Mouse (Mus musculus) kidney, postnatal 25 days (tissue): ENCODE results near the gene Elf2.
"Not testable (repeated sequence)": the region's sequence is repeated elsewhere in the genome, so short reads cannot be mapped to it uniquely, and the experiment has no call there.

ENCODE experiments used
- DNase-seq, 2 experiments: peaks; one replicate each; pipeline ENCODE4 v3.0.0; 2021; ENCODE audit warnings: mixed read lengths in 2 of 2

The Elf2 gene

DNA sequence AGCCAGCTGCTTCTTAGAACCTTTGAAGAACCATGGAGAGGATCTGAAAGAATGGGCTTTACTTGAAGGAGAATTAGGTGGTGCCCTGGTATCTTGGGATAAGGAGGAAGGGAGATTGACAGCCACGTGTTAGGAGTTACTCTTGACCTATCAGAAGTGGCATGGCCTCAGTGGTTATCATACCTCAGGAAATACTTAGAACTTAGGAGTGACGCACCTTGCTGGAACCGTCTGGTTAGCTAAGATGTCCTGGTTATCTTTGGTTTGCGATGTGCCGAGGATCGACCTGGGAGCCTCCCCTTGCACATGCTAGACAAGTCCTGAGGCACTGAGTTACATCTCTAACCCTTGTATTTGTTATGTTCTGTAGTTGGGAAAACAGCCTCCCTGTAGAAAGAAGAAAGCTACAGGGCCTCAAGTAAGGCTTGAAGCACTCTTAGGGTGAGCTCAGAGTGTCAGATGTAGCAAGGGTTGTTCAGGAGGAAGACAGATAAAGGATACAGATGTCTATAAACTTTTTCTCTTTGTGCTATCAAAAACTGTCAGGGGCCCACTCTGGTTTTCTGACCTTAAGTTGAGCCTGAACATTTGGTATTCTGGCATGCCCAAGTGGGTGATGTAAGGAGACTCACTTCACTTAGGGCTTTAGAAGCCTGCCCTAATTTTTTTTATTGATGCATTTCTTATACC lies 110.2 kb downstream of the Elf2 start:
- DNase-seq: no peak

DNA sequence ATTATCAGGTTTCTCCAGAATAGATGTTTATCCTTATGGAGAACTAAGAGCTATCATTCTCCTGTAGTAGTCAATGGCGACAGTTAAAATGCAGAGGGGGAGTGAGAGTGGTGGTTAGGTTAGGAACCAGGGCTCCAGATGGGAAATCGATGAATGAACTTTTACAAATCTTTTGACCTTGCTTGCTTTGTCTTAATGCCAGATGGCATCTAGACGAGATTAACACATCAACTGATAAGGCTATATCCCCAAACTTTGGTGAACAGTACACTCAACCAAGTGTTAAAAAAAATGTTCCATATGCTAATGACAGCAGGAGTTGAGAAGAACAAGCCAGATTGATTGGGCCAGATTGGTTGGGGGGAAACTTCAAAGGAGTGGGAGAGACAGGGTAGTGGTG lies 111.2 kb downstream of the Elf2 start:
- no peak for DNase-seq

DNA sequence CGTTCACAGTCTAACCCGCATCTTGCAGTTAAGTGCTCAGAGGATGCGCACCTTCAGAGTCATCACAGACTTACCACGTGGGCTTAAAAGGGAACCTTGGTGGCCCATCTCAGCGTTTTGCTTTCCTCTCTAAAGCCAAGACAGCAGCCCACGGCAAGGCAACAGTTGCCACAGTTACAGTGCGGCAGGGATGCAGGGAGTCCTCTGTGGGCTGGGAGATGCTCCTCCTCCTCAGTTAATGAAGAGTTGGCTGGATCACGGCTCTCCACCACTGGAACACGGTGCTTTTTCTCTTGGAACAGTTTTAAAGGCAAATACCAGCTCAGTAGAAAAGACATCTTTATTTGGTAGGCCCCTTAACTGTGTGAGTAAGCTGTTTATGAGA lies 111.7 kb downstream of the Elf2 start:
- no peak for DNase-seq

DNA sequence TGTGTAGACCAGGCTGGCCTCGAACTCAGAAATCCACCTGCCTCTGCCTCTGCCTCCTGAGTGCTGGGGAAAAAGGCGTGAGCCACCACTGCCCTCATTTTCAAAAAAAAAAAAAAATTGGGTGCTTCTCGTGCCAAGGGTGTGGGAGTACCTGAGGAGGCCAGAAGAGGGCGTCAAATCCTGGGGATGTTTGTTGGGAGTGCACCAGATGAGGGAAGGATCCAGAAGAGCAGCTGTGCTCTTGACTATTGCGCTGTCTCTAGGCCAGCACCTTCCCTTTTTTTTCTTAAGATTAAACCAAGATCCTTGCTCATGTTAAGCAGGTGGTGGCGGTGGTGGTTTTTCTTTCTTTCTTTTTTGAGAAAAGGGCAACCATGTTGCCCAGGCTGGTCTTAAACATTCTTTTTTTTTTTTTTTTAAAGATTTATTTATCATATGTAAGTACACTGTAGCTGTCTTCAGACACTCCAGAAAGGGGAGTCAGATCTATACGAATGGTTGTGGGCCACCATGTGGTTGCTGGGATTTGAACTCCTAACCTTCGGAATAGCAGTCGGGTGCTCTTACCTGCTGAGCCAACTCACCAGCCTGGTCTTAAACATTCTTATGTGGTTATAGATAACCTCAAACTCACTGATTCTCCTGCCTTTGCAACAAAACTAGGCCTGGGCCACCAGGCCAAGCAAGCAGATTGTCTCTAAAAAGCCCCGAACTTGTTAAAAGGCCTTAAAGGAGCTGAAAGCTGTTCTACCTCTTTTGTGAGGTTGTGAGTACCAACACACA lies 112.2 kb downstream of the Elf2 start:
- peak; percentile 63 to 64 for DNase-seq

DNA sequence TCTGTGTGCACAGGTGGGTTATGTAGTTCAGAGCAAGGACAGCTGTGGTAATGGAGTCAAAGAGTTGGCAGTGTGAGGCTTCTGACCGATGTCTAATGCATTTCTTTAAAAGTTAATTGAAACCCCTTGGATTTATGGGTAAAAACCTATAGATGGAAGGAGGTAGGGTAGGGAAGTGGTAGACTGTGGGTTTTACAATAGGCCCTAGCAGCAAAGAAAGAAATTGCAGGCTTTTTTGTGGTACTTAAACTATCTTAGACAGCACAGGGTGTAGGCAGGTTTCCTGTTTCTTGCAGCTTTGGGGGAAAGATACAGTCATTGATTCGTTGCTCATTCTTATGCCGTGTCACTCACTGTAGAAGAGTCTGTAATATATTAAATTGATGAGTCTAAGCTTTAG lies 113.9 kb downstream of the Elf2 start:
- no peak for DNase-seq

DNA sequence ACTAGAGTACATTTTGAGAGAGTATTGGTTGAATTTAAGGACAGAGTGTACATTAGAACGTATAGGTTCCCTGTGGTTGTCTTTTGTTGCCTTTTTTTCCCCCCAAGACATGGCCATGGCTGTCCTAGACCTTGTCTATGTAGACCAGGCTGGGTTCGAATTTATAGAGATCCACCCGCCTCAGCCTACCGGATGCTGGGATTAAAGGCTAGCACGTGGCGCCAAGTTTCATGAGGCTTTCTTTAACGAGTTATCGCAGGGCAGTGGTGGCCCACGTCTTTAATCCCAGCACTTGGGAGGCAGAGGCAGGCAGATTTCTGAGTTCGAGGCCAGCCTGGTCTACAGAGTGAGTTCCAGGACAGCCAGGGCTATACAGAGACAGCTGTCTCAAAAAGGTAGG lies 114.5 kb downstream of the Elf2 start:
- DNase-seq: no peak

GRCm38 (mm10) chr3:51225226-51225750 lies 115.2 kb downstream of the Elf2 start:
- no peak for DNase-seq

GRCm38 (mm10) chr3:51224363-51225225 lies 115.9 kb downstream of the Elf2 start, which contains the start of gene Noct:
Noct (plus strand) TSS chr3:51224447.
- peak; percentile 91 to 96 for DNase-seq

DNA sequence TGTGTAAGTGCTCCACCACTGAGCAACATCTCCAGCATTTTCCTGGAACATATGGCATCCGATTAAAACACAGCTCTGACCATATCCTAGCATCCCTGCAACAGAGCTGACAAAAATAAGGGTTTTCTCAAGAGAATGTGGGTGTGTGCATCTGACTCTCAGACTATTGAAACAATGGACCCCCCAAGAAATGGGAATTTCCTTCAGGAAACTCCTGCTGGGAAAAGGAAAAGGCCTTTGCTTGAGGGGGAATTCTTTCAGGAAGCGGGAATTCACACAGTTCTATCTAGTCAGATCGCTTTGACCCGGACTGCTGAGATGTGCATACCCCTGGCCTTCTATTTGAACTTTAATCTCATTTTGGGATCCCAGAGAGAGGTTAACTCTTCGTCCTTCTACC lies 116.9 kb downstream of the Elf2 start:
- DNase-seq: no peak

DNA sequence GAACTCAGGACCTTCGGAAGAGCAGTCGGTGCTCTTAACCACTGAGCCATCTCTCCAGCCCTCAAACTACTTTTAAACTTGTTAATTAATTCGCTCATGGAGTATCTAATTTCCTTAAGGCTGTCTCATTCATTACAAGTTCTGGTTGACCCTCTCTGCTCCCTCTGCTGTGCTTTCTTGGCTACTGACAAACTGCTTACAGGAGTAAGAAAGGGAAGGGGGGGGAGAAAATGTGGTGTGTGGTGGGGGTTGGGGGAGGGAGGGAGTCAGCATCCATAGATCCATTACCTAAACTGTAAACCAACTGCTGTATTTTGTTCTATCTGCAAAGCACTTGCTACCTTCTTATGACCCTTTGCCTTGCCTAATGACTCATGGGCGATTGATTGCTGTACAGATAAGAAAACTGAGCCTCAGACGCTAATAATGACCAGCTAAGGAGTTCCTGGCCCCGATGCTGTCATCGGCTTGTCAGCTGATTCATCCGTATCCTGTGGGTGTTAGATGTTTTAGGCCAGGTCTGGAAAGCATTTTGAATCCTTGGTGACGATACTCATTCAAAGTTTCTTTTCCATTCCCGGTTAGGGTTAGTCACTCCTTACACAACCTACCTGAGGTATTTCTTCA lies 117.5 kb downstream of the Elf2 start:
- DNase-seq: no peak

- no peak for DNase-seq
Measured at GRCm38 (mm10) chr3:51222302-51222701, 118.2 kb downstream of the Elf2 start.

- DNase-seq: no peak
Measured at GRCm38 (mm10) chr3:51221847-51222246, 118.6 kb downstream of the Elf2 start.

DNA sequence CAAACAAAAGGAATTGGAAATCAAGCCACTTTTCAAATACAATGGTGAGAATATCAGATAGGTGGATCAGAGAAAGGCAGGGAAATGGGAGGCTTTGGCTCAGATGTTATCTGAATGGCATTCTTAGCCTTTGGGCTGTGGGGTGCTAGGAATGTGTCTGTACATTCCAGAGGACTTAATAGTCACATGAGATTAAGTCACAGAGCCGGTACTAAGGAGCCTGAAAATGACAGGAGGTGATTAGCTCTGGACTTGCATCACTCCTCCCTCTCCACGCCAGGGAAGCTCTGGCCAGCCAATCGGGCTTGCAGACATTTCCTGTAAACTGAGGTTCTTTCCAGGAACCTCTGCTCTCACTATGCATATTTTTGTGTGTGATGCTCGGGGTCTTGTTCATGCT lies 119.6 kb downstream of the Elf2 start:
- DNase-seq: no peak

GRCm38 (mm10) chr3:51219213-51219612 lies 121.2 kb downstream of the Elf2 start:
- no peak for DNase-seq

DNA sequence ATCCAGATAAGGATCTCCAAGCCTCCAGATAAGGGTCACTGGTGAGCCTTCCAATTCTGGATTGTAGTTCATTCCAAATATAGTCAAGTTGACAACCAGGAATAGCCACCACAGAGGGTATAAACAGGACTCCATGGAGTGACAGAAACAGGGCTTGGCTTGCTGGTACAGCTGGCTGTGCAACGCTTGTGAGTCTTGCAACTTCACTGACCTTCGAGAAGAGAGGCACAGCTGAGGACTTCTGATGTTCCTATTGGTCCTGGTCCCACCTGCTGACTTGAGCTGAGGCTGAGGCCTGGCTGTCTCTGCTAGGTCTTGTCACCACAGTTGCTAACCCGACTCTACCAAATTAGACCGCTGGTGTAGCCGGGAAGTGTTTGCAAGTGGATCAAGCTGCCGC lies 122.1 kb downstream of the Elf2 start:
- not testable (repeated sequence) for DNase-seq

GRCm38 (mm10) chr3:51216351-51216750 lies 124.1 kb downstream of the Elf2 start:
- DNase-seq: not testable (repeated sequence)

- DNase-seq: no peak
Measured at GRCm38 (mm10) chr3:51215681-51216080, 124.8 kb downstream of the Elf2 start.

DNA sequence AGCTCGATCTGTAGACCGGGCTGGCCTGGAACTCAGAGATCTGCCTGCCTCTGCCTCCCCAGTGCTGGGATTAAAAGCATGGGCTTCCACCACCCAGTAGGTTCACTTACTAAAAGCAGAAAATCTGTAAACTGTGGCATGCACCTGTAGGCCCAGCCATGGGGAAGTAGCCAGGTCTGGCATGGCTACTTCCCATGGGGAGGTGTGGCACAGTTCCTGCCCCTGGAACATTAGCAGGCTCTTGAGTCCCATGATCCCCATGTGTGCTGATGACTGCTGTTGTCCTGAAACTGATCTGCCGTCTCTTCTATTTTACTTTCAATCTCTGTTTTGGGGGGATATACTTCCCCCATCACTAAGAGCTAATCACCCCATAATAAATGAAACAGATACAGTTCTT lies 127.4 kb downstream of the Elf2 start:
- no peak for DNase-seq

DNA sequence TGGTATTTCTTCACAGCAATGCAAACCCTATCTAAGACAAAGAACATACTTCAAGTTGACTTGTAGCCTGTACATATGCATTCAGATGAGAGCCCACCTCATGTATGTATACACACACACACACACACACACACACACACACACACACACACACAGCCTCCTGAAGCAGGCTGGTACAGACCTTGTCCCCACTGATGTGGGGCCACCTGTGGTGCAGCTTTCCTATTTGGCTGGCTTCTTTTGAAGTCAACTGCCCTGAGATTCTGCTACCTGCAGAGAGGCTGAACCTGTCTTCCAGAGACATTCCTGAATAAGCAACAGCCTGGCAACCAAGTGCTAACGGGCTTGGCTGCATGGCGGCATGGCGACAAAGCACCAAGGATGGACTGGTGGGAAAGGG lies 130.0 kb downstream of the Elf2 start:
- no peak for DNase-seq

GRCm38 (mm10) chr3:51209503-51210314 lies 130.8 kb downstream of the Elf2 start:
- no peak for DNase-seq

- no peak for DNase-seq
Measured at GRCm38 (mm10) chr3:51208633-51209032, 131.8 kb downstream of the Elf2 start.

DNA sequence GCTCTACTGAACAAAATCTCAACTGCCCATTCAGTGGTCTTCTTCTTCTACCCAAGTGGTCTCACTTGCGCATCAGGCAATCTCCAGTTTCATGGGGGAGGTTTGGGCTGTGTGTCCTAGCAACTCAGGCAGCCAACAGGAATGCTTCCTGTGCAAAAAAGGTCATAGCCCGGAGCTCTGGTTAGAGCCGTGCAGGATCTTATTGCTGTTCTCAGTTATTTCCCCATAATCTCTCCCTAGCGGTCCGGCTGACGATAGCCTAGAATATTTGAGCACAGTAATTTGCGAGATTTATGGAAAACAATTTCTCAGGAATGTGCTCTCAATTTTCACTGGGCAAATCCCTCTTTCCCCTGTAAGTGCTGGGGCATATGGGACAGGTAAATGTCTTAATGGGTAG lies 133.9 kb downstream of the Elf2 start:
- DNase-seq: no peak
